Mouse (Mus musculus) neural tube, embryonic 15.5 days (tissue): Measurements from ENCODE around the gene Foxr1. TPM values are rescaled to one million over a fixed set of nuclear protein-coding genes. Genes with fewer than 3 reads are reported as not detected.

ENCODE experiments used
- ATAC-seq: fragments of 200-750 bp; cut with Nextera tagmentation; 2 replicates; pipeline ENCODE4 v1.8.0; 2017; ENCODE audit warnings: mild to moderate bottlenecking, moderate TSS enrichment, moderate library complexity; ENCODE audit not compliant: low FRiP score
- H3K27ac ChIP-seq: fragments of 300-500 bp; sonication (generic); replicated peaks from 2 replicates; pipeline ENCODE4 v1.5.1; 2015; ENCODE audit warnings: mild to moderate bottlenecking, inconsistent platforms
- H3K27me3 ChIP-seq: fragments of 300-500 bp; sonication (generic); replicated peaks from 2 replicates; pipeline ENCODE4 v1.6.1; 2015; ENCODE audit warnings: inconsistent platforms
- H3K36me3 ChIP-seq: fragments of 300-500 bp; sonication (generic); 2 replicates; pipeline ENCODE4 v1.6.1; 2015; ENCODE audit warnings: inconsistent platforms
- H3K4me1 ChIP-seq: fragments of 300-500 bp; sonication (generic); 2 replicates; pipeline ENCODE4 v1.6.1; 2015; ENCODE audit warnings: inconsistent platforms
- H3K4me2 ChIP-seq: fragments of 300-500 bp; sonication (generic); 2 replicates; pipeline ENCODE4 v1.6.1; 2015; ENCODE audit warnings: inconsistent platforms, mild to moderate bottlenecking, moderate library complexity
- H3K4me3 ChIP-seq: fragments of 300-500 bp; sonication (generic); replicated peaks from 2 replicates; pipeline ENCODE4 v1.5.1; 2015; ENCODE audit warnings: mild to moderate bottlenecking, inconsistent platforms
- H3K9ac ChIP-seq: fragments of 300-500 bp; sonication (generic); replicated peaks from 2 replicates; pipeline ENCODE4 v1.6.1; 2015; ENCODE audit warnings: mild to moderate bottlenecking, inconsistent platforms
- H3K9me3 ChIP-seq: fragments of 300-500 bp; sonication (generic); replicated peaks from 2 replicates; pipeline ENCODE4 v1.6.1; 2016; ENCODE audit warnings: inconsistent platforms
- WGBS: fragments of 180-500 bp; shearing (Covaris S2); methylation state at CpG from one replicate; pipeline ENCODE4 v1.1.7; 2015; ENCODE audit warnings: mixed read lengths; 5-methylcytosine and 5-hydroxymethylcytosine counted together
- microRNA-seq: library from miRNA; unstranded; fragments of <30 nt; microRNA quantifications from one replicate; pipeline ENCODE4, GENCODE M21; 2017
- polyA plus RNA-seq: library from polyadenylated mRNA; unstranded; fragments of >200 nt; fragmentation: Nextera tagmentation; extraction: Ambion mirVana; gene quantifications from 2 replicates; pipeline ENCODE4 v1.2.1, GENCODE M21; 2015

The Foxr1 gene
- polyA plus RNA-seq, 1 experiment from 2014 or later: not detected

DNA sequence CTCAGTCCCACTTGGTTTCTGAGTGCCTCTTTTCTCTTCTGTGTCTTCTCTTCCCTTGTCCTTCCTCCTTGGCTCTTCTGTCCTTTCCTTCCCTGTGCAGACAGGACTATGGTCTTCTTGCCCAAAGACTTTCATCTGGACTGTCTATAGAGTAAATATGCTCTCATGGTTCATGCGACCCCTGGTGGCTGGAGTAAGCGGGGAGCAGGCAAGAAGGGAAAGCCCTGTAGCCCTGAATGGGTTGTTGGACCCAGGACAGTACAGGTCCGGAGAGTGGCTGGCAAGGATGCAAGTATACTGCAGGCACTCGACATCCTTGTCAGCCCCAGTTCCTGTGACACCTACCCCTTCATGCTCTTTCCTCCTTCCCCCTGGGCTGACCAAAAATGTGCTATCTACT, 49.5 kb downstream of the Foxr1 start:
- peaks cover 51% of the 10 kb centered on the region for H3K36me3 ChIP-seq
- WGBS: 41% methylated on average over 4 of the region's 4 CpGs

DNA sequence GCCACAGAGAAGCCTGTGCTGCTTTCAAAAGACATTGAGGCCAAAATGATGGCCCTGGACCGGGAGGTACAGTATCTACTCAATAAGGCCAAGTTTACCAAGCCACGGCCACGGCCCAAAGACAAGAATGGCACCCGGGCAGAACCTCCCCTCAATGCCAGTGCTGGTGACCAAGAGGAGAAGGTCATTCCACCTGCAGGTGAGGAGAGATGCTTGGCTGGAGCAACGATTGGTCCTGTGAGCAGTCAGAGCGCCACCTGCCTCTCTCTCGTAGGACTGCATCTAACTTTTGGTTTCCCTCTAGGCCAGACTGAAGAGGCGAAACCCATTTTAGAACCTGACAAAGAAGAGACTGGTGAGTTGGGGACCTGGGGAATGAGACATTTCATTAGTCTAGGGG, 51.7 kb downstream of the Foxr1 start:
- no peak overlapping the region for H3K9ac ChIP-seq
- no peak for ATAC-seq
- H3K4me3 ChIP-seq: no peak overlapping the region
- 66% methylated on average over 8 of the region's 8 CpGs for WGBS
- H3K36me3 ChIP-seq: peaks cover 73% of the 10 kb centered on the region
- H3K9me3 ChIP-seq: no peaks in the 10 kb centered on the region
- no peak overlapping the region for H3K27ac ChIP-seq
- no peaks in the 10 kb centered on the region for H3K27me3 ChIP-seq
- no peaks in the 10 kb centered on the region for H3K4me1 ChIP-seq
- no peak overlapping the region for H3K4me2 ChIP-seq

More for the DNA sequence above, 49.5 kb downstream of the Foxr1 start:
- Histone ChIP-seq H3K4me1 (peaks cover 5% of the 10 kb centered on the region), H3K27ac (no peak overlapping the region), H3K4me2 (no peak overlapping the region), H3K9ac (no peak overlapping the region), H3K27me3 (no peaks in the 10 kb centered on the region), H3K4me3 (no peak overlapping the region), H3K9me3 (no peaks in the 10 kb centered on the region)
- no peak for ATAC-seq

DNA sequence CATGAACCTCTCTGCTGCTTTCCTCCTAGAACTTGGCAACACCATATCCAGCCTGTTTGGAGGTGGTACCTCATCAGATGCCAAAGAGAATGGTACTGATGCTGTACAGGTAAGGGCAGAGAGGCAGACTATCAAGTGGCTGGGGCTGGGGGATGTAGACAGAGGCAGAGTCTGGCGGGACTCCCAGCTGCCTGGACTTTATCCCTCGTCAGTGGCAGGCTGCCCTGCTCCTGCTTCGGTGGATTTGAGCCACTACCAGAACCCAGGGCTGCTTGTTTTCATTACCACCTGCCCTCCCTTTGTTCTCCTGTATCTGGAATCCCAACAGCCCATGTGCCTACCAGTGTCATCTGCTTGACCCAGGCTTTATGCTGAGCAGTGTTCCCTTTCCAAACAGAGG, 53.7 kb downstream of the Foxr1 start:
- Histone ChIP-seq H3K4me3 (no peak overlapping the region), H3K9me3 (no peaks in the 10 kb centered on the region), H3K27ac (no peak overlapping the region), H3K4me2 (no peak overlapping the region), H3K36me3 (peaks cover 94% of the 10 kb centered on the region), H3K9ac (no peak overlapping the region), H3K4me1 (no peaks in the 10 kb centered on the region), H3K27me3 (no peaks in the 10 kb centered on the region)
- WGBS: 95% methylated on average over 3 of the region's 3 CpGs
- ATAC-seq: no peak

DNA sequence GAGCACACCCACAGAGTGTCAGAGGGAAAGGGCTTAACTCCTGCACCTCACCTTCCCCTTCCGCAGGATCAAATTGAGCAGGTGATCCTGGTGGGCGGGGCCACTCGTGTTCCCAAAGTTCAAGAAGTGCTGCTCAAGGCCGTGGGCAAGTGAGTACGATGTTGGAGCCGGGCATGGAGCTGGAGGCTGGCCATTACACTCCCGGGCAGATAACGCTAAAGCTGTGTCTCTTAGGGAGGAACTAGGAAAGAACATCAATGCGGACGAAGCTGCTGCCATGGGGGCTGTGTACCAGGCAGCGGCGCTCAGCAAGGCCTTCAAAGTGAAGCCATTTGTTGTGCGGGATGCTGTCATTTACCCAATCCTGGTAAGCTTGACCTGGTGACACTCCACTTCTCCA, 56.3 kb downstream of the Foxr1 start:
- WGBS: 92% methylated on average over 13 of the region's 13 CpGs
- H3K4me1 ChIP-seq: peaks cover 17% of the 10 kb centered on the region
- H3K27ac ChIP-seq: no peak overlapping the region
- no peaks in the 10 kb centered on the region for H3K9me3 ChIP-seq
- no peaks in the 10 kb centered on the region for H3K27me3 ChIP-seq
- H3K4me2 ChIP-seq: no peak overlapping the region
- no peak for ATAC-seq
- peaks cover 83% of the 10 kb centered on the region for H3K36me3 ChIP-seq
- H3K4me3 ChIP-seq: no peak overlapping the region
- H3K9ac ChIP-seq: no peak overlapping the region

Small RNA genes lying within 50 kb of the gene (microRNA-seq; reads per million reads assigned to microRNA genes)
- gene Mir7085: not detected

Other genes starting within 250 kb of the Foxr1 start
- gene Cbl, start 207.1 kb downstream of the Foxr1 start, polyA plus RNA-seq: 18.2 and 20.2 TPM in 2 replicates
- not detected in 2 replicates for gene Ccdc153, start 200.5 kb downstream of the Foxr1 start, polyA plus RNA-seq
- 0.61 and 0.65 TPM in 2 replicates for gene Pdzd3, start 189.7 kb downstream of the Foxr1 start, polyA plus RNA-seq
- gene Nlrx1, start 172.5 kb downstream of the Foxr1 start, polyA plus RNA-seq: 4.5 and 5.3 TPM in 2 replicates
- gene Abcg4, start 152.5 kb downstream of the Foxr1 start, polyA plus RNA-seq: 26.8 and 30.3 TPM in 2 replicates
- 28.0 and 28.2 TPM in 2 replicates for gene Hinfp, start 135.5 kb downstream of the Foxr1 start, polyA plus RNA-seq
- gene C2cd2l, start 120.9 kb downstream of the Foxr1 start, polyA plus RNA-seq: 21.7 and 24.3 TPM in 2 replicates
- 30.5 and 34.0 TPM in 2 replicates for gene Dpagt1, start 115.1 kb downstream of the Foxr1 start, polyA plus RNA-seq
- gene H2afx, start 106.4 kb downstream of the Foxr1 start, polyA plus RNA-seq: 108 and 149 TPM in 2 replicates
- 58.3 and 62.5 TPM in 2 replicates for gene Hmbs, start 96.9 kb downstream of the Foxr1 start, polyA plus RNA-seq
- 37.4 and 40.8 TPM in 2 replicates for gene Vps11, start 79.5 kb downstream of the Foxr1 start, polyA plus RNA-seq
- gene Hyou1, start 61.6 kb downstream of the Foxr1 start, polyA plus RNA-seq: 26.5 and 30.8 TPM in 2 replicates
- gene Slc37a4, start 44.3 kb downstream of the Foxr1 start, polyA plus RNA-seq: 61.3 and 69.8 TPM in 2 replicates
- 1,003 and 1,094 TPM in 2 replicates for gene Rps25, start 34.0 kb downstream of the Foxr1 start, polyA plus RNA-seq
- 261 and 302 TPM in 2 replicates for gene Trappc4, start 33.5 kb downstream of the Foxr1 start, polyA plus RNA-seq
- gene Ccdc84, start 22.6 kb downstream of the Foxr1 start, polyA plus RNA-seq: 32.4 and 36.4 TPM in 2 replicates
- 0.73 TPM in 1 of 2 replicates, not detected in the other for gene Upk2, start 13.8 kb upstream of the Foxr1 start, polyA plus RNA-seq
- 9.7 and 11.5 TPM in 2 replicates for gene Bcl9l, start 41.7 kb upstream of the Foxr1 start, polyA plus RNA-seq
- gene Cxcr5, start 120.7 kb upstream of the Foxr1 start, polyA plus RNA-seq: 0.26 TPM in 1 of 2 replicates, not detected in the other
- gene Ddx6, start 163.8 kb upstream of the Foxr1 start, polyA plus RNA-seq: 15.1 and 16.8 TPM in 2 replicates
- gene Treh, start 232.1 kb upstream of the Foxr1 start, polyA plus RNA-seq: not detected in 2 replicates